Mouse (Mus musculus) naive thymus-derived CD4-positive, alpha-beta T cell, adult 2 months (primary cell): ENCODE results near the gene Zfp628.
"Not testable (repeated sequence)": the region's sequence is repeated elsewhere in the genome, so short reads cannot be mapped to it uniquely, and the experiment has no call there.

Experiments
- DNase-seq: peaks from one replicate; pipeline ENCODE4 v3.0.0-alpha.2; 2011; ENCODE audit warnings: low read depth

Gene Zfp628

DNA sequence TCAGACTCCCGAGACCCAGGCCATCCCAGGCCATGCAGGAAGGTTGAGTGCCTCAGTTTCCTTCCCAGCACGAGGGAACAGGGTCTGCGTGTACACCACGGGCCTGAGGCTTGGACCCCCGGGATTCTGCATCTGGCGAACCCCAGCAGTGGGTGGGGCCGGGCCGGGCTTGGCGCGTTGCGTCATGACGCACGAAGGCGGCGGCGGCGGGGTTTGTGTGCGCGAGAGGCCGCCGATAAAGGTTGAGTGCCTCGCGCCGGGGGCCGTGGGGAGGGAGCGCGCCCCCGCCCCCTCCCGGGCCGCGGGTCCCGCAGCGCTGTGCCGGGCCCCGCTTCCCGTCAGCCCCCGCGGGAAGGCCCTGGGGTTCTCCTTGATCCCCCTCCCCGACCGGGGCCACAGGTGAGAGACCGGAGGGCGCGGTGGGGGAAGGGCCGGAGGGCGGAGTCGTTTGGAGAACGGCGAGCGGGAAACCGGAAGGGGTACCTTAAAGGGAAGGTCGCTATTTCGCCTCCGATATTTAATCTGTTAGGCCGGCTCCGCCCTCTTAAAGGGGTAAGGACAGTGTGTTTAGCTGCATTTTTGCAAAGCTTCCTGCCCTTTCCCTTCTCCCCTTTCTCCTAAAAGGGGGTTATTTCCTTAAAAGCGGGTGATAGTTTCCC lies at the start of gene Zfp628:
Gene Zfp628, plus strand, starts transcription at position 211 of the 659 bp plus-strand sequence.
- peak; percentile 98 for DNase-seq

DNA sequence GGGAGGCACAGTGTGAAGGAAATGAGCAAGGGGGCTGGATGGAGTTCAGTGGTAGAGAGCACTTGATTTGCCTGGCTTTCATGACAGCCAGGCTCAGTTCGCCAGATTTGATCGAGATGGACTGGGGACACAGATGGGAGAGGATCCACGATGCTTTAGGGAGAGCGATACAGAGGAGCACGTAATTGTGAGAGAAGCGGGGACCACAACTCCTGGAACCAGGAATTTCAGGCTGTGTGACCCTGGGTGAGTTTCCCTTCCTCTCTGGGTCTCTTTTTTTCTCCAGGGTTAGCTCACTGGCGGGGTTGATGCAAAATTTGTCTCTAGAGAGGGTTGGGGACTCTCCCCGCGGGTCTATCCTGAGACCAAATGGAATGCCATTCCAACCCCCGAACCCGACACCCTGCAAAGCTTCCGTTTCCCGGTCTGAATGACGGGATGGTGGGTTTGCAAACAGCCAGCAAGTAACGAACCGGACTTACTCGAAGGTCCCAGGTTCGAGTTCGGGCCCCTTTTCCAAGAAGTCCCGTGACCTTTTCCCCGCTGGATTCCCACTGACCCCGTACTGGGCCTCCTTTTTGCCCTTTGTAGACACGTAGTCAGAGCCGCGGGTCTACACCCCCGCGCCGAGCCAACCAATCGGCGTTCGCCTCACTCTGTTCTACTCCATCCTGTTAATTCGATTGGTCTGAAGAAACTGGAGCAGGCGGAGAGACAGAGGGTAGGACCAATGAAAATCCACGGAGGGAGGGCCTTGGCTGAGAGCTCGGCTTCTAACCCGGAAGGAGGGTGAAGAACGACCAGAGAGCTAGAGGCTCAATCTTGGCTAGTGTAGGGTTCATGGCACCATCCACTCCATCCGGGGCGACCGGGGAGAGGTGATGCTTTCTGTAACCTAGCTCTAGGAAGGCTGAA lies 49.2 kb upstream of the Zfp628 start:
- peak; percentile 98 for DNase-seq

DNA sequence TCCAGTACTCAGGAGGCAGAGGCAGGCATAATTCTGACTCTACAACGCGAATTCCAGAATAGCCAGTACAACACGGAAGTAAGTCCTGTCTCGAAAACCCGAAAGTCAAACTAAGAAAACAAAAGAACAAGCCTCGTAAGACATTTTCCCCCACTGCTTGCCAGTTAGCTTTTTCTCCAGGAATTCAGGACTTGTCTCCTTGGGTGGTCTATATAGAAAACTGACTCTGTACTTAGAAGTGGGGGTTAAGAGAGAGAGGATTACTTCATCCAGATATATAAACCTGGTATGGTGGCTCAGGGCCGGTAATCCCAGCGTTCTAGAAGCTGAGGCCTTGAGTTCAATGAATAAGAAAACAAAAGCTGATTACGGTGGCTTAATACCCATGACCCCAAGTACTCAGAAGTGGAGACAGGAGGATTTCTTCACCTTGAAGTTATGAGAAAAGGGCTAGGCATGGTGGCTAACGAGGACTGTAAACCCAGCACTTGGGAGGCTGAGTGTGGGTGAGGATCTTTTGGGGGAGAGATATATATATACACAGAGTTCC lies 48.3 kb upstream of the Zfp628 start:
- DNase-seq = no peak

DNA sequence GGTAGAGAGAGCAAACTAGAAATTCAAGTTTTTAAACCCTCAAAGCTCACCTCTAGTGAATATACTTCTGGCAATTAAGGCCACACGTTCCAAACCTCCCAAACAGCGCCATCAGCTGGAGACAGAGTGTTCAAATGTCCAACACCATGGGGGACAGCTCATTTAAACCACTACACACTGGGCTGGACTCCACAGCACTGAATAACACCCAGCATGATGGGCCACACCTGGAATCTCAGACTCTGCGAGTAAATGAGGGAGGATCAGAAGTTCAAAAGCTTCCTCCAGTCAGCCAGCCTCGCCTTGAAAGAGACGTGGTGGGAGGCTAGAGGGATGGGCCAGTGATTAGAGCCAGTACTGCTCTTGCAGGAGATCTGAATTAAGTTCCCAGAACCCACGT lies 44.9 kb upstream of the Zfp628 start, which contains the start of gene Isoc2b:
Gene Isoc2b, minus strand, starts transcription at position 126 of the 400 bp plus-strand sequence.
- no peak for DNase-seq

DNA sequence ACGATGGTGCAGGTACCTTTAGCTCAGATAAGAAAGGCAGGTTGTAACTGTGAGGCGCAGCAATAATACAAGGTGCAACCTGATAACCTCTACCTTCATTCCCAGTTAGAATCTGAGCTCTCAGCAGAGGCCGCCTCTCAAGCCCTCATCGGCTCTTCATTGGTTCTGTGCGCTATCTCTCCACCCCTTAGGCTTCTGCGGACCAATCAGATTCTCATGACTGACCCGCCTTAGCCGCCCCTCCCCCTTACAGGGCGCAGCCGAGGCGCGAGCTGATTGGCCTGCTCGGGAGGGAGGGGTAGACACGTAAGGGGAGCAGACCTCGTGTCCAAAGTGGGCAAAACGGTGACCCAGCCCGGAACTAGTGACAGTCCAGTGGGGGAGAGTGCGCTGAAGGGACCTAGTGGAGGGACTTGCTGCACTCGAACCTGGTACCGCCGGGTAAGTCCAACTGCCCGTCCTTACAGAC lies 38.2 kb upstream of the Zfp628 start, which contains the start of gene Isoc2a:
Gene Isoc2a, plus strand, starts transcription at position 401 of the 469 bp plus-strand sequence.
- DNase-seq = peak; percentile 95

- no peak for DNase-seq
These were observed 37.8 kb upstream of the Zfp628 start for GRCm38 (mm10) chr7:4877226-4877625.

GRCm38 (mm10) chr7:4878186-4878585 lies 36.8 kb upstream of the Zfp628 start:
- DNase-seq = peak; percentile 63

DNA sequence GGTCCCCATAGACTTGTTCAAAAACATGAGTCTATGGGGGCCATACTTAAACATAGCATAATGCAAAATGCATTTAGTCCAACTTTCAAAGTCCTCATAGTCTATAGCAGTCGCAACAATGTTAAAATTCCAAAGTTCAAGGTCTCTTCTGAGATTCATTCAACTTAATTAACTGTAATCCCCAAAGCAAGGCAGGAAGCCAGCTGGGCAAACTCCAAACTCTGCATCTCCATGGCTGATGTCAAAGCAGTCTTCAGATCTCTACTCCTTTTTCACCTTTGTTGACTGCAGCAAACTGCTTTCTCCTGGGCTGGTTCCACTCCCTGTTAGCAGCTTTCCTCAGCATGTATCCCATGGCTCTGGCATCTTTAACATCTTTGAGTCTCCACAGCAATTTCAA lies 36.0 kb upstream of the Zfp628 start:
- not testable (repeated sequence) for DNase-seq

DNA sequence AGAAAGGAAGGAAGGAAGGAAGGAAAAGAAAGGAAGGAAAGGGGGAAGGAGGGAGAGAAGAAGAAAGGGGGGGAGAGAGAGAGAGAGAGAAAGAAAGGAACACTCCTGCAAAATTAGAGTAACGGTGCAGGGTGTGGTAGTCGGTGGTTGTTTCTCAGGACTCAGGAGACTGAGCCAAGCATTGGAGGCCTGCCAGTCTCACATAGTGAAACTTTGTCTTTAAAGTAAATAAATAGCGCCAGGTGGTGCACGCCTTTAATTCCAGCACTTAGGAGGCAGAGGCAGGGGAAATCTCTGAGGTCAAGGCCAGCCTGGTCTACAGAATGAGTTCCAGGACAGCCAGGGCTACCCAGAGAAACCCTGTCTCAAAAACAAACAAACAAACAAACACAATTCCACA lies 28.3 kb upstream of the Zfp628 start:
- no peak for DNase-seq

DNA sequence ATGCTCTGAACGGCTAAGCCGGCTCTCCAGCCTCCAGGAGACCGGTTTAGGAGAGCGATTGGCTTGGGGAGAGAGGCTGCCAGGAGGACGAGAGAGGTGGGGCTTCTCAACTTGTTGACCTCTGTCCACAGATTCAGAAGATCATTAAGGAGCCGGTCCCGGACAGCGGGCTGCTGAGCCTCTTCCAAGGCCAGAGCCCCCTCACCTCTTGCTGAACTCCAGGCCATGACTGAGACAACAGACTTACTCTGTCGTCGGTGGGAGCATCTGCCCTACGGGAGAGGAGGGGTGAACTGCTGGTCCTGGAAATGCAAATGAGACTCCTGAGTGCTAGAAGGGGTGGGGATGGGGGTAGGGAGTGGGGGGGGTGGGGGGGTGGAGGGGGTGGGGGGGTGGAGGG lies 19.8 kb upstream of the Zfp628 start:
- DNase-seq = no peak

GRCm38 (mm10) chr7:4898851-4899648 lies 16.0 kb upstream of the Zfp628 start:
- DNase-seq = no peak

DNA sequence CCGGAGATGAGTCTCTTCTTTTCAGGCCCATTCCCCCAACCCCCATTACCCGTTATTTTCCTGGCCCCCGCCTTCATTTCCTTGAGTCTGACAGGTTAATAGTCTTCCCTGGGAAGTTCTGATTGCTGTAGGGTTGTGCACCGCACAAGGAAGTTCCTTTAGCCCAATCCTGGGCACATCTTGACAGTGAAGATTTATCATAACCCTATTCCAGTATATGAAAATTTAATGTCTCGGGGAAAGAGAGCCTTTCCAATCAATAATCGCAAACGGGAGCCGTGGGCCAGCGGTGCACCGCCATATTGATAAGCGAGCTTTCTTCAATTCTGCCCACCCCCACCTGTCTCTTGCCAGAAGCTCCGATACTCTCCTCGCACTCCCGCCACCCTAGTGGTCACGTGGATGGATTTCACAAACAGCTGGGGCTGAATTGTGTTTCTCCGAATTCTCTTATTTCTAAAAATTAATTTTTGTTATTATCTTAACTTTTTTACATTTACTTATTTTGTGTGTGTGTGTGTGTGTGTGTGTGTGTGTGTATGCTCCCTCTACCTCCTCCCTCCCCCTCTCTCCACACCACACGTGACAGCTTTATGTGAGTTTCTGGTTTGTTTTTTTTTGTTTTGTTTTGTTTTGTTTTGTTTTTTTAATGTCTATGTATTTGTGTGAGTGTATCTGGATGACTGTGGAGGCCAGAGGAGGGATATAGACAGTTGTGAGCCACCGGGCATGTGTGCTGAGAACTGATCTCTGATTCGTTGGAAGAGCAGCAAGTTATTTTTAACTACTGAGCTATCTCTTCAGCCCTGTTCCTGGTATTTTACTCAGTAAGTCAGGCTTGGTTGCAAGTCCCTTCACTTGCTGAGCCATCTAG lies 15.1 kb upstream of the Zfp628 start:
- DNase-seq = peak; percentile 47

DNA sequence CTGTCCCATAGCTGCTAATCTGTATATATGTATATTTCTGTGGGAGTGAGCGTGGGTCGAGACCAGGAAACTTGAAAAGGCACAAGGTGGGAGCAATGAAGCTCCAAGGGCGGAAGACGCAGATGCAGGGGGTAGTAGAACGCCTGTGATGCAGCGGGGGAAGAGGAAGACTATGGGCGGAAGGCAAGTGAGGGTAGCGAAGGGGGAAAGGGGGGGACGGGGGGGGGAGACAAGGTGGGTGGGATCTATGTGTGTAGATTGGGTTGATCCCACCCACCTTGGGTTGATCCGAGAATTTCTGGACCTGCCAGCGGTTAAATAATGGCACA lies 14.5 kb upstream of the Zfp628 start:
- DNase-seq = no peak

- DNase-seq = peak; percentile 62
These were observed 13.8 kb upstream of the Zfp628 start for GRCm38 (mm10) chr7:4901171-4901570.

DNA sequence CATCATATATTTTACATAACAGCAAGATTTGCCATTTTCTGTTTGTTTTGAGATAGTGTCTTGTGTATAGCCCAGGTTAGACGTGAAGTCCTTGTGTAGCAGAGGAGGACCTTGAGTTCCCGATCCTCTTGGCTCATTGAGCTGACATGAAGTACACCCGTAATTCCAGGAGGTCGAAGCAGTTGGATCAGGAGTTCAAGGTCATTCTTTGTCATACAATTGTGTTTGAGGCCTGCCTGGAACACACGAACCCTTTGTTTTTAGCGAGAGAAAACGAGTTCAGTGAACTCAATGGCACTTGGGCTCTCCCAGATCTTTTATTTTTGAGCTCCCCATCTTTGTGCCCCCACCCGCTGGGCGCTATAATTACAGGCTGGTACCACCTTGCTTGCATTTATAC lies 12.6 kb upstream of the Zfp628 start:
- no peak for DNase-seq

DNA sequence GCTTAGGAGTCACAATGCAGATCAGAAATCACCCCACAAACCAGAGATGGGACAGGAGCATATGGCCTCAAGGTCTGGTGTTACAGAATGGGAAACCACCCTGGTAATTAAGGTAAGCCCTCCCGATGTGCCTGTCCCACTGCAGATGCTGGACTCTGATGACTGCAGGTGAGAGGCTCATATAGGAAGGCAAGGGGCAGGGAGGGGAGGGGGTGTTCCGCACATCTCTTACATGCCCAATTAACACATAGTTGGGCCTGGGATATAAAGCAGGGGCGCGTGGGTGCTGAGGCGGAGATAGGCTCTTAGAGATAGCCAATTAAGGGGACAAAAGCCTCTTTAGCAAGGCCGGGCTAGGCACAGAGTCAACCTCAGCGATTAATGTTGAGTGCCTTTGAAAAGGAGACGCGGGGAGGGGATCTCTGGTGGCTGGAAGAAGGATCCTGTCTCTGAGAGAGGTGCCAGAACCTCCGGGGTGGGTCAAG lies 8.5 kb upstream of the Zfp628 start, which contains the start of gene Gm36210:
Gene Gm36210, minus strand, starts transcription at position 51 of the 485 bp plus-strand sequence.
- DNase-seq = no peak

DNA sequence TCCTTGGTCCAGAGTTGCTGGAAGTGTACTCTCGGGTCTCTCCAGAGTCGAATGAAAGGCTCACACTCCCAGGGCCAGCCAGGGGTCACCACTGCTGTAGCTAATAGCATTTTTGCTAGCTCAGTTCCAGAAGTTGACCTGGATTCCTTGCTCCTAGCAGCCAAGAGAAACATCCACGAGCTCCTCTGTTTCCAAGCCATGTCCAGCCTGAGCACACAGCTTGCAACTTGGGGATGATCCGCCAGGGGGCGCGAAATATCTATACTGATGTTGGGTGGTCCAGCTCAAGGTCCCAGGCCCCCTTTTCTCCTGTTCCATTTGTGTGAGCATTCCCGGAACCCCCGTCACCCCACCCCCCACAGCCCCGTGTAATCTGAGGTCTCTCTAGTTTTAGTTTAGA lies 3.5 kb upstream of the Zfp628 start:
- peak; percentile 48 for DNase-seq

DNA sequence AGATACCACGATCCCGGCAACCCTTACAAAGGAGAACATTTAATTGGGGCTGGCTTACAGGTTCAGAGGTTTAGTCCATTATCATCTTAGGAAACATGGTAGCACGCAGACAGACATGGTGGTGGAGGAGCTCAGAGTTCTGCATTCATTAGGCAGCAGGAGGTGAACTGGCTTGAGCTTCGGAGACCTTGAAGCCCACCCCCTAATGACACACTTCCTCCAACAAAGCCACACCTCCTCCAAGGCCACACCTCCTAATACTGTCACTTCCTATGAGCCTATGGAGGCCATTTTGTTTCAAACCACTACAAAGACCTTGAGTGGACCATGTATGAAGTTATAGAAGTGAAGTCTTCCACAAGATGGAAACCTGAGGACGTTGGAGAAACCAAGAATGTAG lies 2.8 kb upstream of the Zfp628 start:
- DNase-seq = no peak

DNA sequence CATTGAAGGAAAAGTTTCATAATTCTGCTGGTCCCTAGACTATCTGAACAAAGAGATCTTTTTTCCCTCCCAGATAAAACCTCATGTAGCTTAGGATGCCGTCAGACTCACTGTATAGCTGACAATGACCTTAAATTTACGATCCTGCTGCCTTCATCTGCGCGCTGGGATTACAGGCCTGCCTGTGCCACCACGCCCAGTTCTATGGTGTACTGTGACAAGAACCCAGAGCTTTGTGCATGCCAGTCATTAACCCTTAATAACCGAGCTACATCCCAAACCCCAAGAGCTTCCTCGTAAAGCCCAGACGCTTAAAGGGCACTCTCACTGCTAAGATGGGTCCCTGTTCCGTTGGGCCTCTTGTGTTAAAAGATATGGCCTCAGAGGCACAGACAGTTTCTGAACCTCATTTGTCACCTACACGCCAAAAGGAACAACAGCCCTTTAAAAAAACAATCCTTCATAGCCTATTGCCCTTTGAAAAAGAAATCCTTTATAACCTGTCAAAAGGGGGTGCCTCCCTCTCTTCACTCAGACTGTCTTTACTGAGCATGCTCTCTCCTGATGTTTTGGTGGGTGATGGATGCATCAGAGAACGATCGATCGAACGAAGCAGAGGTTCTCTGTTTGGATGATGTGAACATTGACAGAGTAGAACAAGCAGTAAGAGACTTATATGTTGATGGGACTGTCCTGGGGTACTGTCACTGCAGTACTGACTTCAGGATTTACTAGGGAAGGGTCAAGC lies 826 bp downstream of the Zfp628 start:
- peak; percentile 19 for DNase-seq

DNA sequence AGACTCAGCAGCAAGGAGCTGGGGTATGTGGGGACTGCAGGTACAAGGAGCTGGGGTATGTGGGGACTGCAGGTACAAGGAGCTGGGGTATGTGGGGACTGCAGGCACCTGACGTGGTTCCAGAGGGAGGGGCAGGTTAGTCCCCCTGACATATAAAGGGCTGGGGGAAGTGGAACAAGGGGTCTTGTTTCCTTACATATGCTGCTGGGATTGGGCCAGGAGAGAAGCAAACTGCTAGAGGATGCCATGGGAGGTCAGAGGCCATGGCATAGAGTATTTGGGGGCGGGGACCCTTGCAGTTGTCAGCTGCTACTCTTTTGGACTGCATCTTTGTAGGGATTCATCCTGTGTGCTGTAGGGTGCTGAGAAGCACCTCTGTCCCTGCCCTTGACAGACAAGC lies 2.5 kb downstream of the Zfp628 start:
- no peak for DNase-seq
